Mouse (Mus musculus): Measurements from ENCODE around the gene Inafm2.

- TF ChIP-seq CTCF (IDR thresholded peaks at IDR 0.05; ENCODE audit: extremely low read depth, insufficient read depth, insufficient read length, insufficient replicate concordance) (no peak), POLR2A (IDR thresholded peaks at IDR 0.05; ENCODE audit: low read depth, low read length) (no peak)
Measured at GRCm38 (mm10) chr2:118709655-118710221, 35.8 kb upstream of the Inafm2 start.

Measured in spleen, adult 2 months (tissue).